Mouse (Mus musculus) E14TG2a.4 (cell line): Measurements from ENCODE around the gene Spdl1.

ENCODE experiments used
- CTCF ChIP-seq: conservative IDR thresholded peaks from 2 replicates; pipeline ENCODE4 v1.5.1; 2014; ENCODE audit warnings: low read length
- NANOG ChIP-seq: IDR thresholded peaks from 2 replicates; pipeline ENCODE4 v1.6.1; 2014; ENCODE audit warnings: borderline replicate concordance, low read length, mixed read lengths

DNA sequence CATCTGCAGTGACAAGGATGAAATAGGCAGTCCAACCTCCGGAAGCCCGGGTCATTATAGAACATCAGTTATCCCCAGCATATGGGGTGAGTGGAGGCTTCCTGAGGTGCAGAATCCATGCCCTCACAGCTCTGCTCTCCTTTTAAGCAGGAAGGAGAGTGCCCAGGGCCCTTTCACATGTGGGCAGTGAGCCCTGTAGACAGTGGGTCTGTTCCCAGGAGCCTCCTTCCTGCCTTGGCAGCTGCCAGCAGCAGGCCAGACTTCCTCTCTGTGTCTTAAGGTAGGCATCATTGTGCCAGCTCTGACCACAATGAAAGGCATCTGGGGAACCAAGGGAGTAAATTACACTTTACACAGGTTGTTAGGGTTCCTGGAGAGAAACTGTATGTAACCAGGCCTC is 64.0 kb downstream of the Spdl1 start:
- TF ChIP-seq NANOG (no peak), CTCF (no peak)
